Mouse (Mus musculus): ENCODE data around the gene Sars. TPM values are rescaled to one million over a fixed set of nuclear protein-coding genes. Genes with fewer than 3 reads are reported as not detected.
A peak's percentile ranks its signal among the peaks of the same experiment; 100 is the strongest.

Sars gene
- polyA plus RNA-seq, 1 experiment from 2014 or later: 99.5 TPM

GRCm38 (mm10) chr3:108433881-108434495, 11.0 kb downstream of the Sars start:
- ATAC-seq (ENCODE audit: low FRiP score, low TSS enrichment): no peak
- no peak for TF ChIP-seq CTCF (IDR thresholded peaks at IDR 0.05; ENCODE audit: low read depth)
- TF ChIP-seq EP300 (optimal IDR thresholded peaks at IDR 0.05): no peak

GRCm38 (mm10) chr3:108433188-108433880, 11.7 kb downstream of the Sars start:
- no peak for ATAC-seq (ENCODE audit: low FRiP score, low TSS enrichment)
- Histone ChIP-seq H3K27ac (replicated peaks) (no peak overlapping the region), H3K36me3 (ENCODE audit: control insufficient read depth, insufficient read depth, low read length) (peaks cover 30% of the 10 kb centered on the region), H3K9ac (ENCODE audit: low read length) (no peak overlapping the region), H3K27me3 (ENCODE audit: control insufficient read depth, insufficient read depth, low read length) (no peaks in the 10 kb centered on the region), H3K9me3 (ENCODE audit: control insufficient read depth, low read length) (no peaks in the 10 kb centered on the region), H3K4me1 (replicated peaks; ENCODE audit: control insufficient read depth, insufficient read depth) (no peaks in the 10 kb centered on the region), H3K4me2 (replicated peaks; ENCODE audit: low read depth) (no peak overlapping the region), H3K4me3 (ENCODE audit: low read depth, low read length) (no peak overlapping the region)
- TF ChIP-seq CTCF (IDR thresholded peaks at IDR 0.05; ENCODE audit: low read depth): no peak
- WGBS: 53% methylated on average over 18 of the region's 18 CpGs
- DNase-seq (ENCODE audit: low spot score): no peak

More at GRCm38 (mm10) chr3:108433881-108434495, 11.0 kb downstream of the Sars start:
- peaks cover 26% of the 10 kb centered on the region for H3K36me3 ChIP-seq (ENCODE audit: control insufficient read depth, insufficient read depth, low read length)
- H3K9ac ChIP-seq (ENCODE audit: low read length): no peak overlapping the region
- WGBS: 59% methylated on average over 19 of the region's 19 CpGs
- H3K9me3 ChIP-seq (ENCODE audit: control insufficient read depth, low read length): no peaks in the 10 kb centered on the region
- H3K27me3 ChIP-seq (ENCODE audit: control insufficient read depth, insufficient read depth, low read length): no peaks in the 10 kb centered on the region
- H3K4me1 ChIP-seq (replicated peaks; ENCODE audit: control insufficient read depth, insufficient read depth): no peaks in the 10 kb centered on the region
- no peak for DNase-seq (ENCODE audit: low spot score)
- H3K27ac ChIP-seq (replicated peaks): no peak overlapping the region
- H3K4me3 ChIP-seq (ENCODE audit: low read depth, low read length): no peak overlapping the region
- no peak overlapping the region for H3K4me2 ChIP-seq (replicated peaks; ENCODE audit: low read depth)

GRCm38 (mm10) chr3:108432542-108433187, 12.3 kb downstream of the Sars start:
- Histone ChIP-seq H3K4me2 (replicated peaks; ENCODE audit: low read depth) (no peak overlapping the region), H3K4me3 (ENCODE audit: low read depth, low read length) (no peak overlapping the region), H3K27me3 (ENCODE audit: control insufficient read depth, insufficient read depth, low read length) (no peaks in the 10 kb centered on the region), H3K36me3 (ENCODE audit: control insufficient read depth, insufficient read depth, low read length) (peaks cover 34% of the 10 kb centered on the region), H3K4me1 (replicated peaks; ENCODE audit: control insufficient read depth, insufficient read depth) (no peaks in the 10 kb centered on the region), H3K27ac (replicated peaks) (no peak overlapping the region), H3K9me3 (ENCODE audit: control insufficient read depth, low read length) (no peaks in the 10 kb centered on the region), H3K9ac (ENCODE audit: low read length) (no peak overlapping the region)
- TF ChIP-seq EP300 (optimal IDR thresholded peaks at IDR 0.05): no peak
- TF ChIP-seq CTCF (IDR thresholded peaks at IDR 0.05; ENCODE audit: low read depth): no peak
- WGBS: 85% methylated on average over 13 of the region's 13 CpGs
- DNase-seq (ENCODE audit: low spot score) (no peak), ATAC-seq (ENCODE audit: low FRiP score, low TSS enrichment) (no peak)

GRCm38 (mm10) chr3:108425624-108426018, 19.4 kb downstream of the Sars start:
- TF ChIP-seq EP300 (optimal IDR thresholded peaks at IDR 0.05): no peak
- no peak for TF ChIP-seq CTCF (IDR thresholded peaks at IDR 0.05; ENCODE audit: low read depth)
- peak overlapping the region; percentile 69; the same call in 1 of the 2 replicates for H3K27ac ChIP-seq (replicated peaks)

GRCm38 (mm10) chr3:108424944-108425623, 19.9 kb downstream of the Sars start:
- WGBS: 75% methylated on average over 7 of the region's 7 CpGs
- Histone ChIP-seq H3K4me3 (ENCODE audit: low read depth, low read length) (no peak overlapping the region), H3K27me3 (ENCODE audit: control insufficient read depth, insufficient read depth, low read length) (no peaks in the 10 kb centered on the region), H3K9ac (ENCODE audit: low read length) (no peak overlapping the region), H3K27ac (replicated peaks) (peak overlapping the region; percentile 69), H3K36me3 (ENCODE audit: control insufficient read depth, insufficient read depth, low read length) (peaks cover 26% of the 10 kb centered on the region), H3K9me3 (ENCODE audit: control insufficient read depth, low read length) (no peaks in the 10 kb centered on the region), H3K4me2 (replicated peaks; ENCODE audit: low read depth) (no peak overlapping the region), H3K4me1 (replicated peaks; ENCODE audit: control insufficient read depth, insufficient read depth) (0 out of 2 replicates have a peak, but pooled peaks cover 3% of the 10 kb centered on the region)
- DNase-seq (ENCODE audit: low spot score) (no peak), ATAC-seq (ENCODE audit: low FRiP score, low TSS enrichment) (no peak)
- no peak for TF ChIP-seq EP300 (optimal IDR thresholded peaks at IDR 0.05)

More at GRCm38 (mm10) chr3:108425624-108426018, 19.4 kb downstream of the Sars start:
- 0 out of 2 replicates have a peak, but pooled peaks cover 3% of the 10 kb centered on the region for H3K4me1 ChIP-seq (replicated peaks; ENCODE audit: control insufficient read depth, insufficient read depth)
- no peaks in the 10 kb centered on the region for H3K27me3 ChIP-seq (ENCODE audit: control insufficient read depth, insufficient read depth, low read length)
- peaks cover 26% of the 10 kb centered on the region for H3K36me3 ChIP-seq (ENCODE audit: control insufficient read depth, insufficient read depth, low read length)
- ATAC-seq (ENCODE audit: low FRiP score, low TSS enrichment): no peak
- DNase-seq (ENCODE audit: low spot score): no peak
- 58% methylated on average over 6 of the region's 6 CpGs for WGBS
- H3K9me3 ChIP-seq (ENCODE audit: control insufficient read depth, low read length): no peaks in the 10 kb centered on the region
- no peak overlapping the region for H3K4me2 ChIP-seq (replicated peaks; ENCODE audit: low read depth)
- H3K9ac ChIP-seq (ENCODE audit: low read length): no peak overlapping the region
- H3K4me3 ChIP-seq (ENCODE audit: low read depth, low read length): no peak overlapping the region

All from stomach, postnatal 0 days (tissue).